Mouse (Mus musculus): ENCODE measurements around the gene Prox1. TPM values are rescaled to one million over a fixed set of nuclear protein-coding genes. Genes with fewer than 3 reads are reported as not detected.

Prox1 gene
- total RNA-seq, 2 experiments from 2014 or later, result 36.6 to 44.4 TPM

- DNase-seq, result peak; percentile 50 to 53
These were observed 26.9 kb downstream of the Prox1 start for GRCm38 (mm10) chr1:190143593-190143992.

GRCm38 (mm10) chr1:190142584-190142983 lies 27.9 kb downstream of the Prox1 start:
- DNase-seq, result no peak

- DNase-seq, result no peak
These were observed 30.0 kb downstream of the Prox1 start for GRCm38 (mm10) chr1:190140519-190140918.

- DNase-seq, result no peak
These were observed 30.7 kb downstream of the Prox1 start for GRCm38 (mm10) chr1:190139711-190140405.

- DNase-seq, result no peak
These were observed 32.6 kb downstream of the Prox1 start for GRCm38 (mm10) chr1:190137943-190138342.

GRCm38 (mm10) chr1:190132897-190133296 lies 37.6 kb downstream of the Prox1 start:
- DNase-seq, result no peak

GRCm38 (mm10) chr1:190130888-190131287 lies 39.6 kb downstream of the Prox1 start:
- DNase-seq, result no peak

GRCm38 (mm10) chr1:190129553-190129952 lies 41.0 kb downstream of the Prox1 start:
- no peak for DNase-seq

- peak; percentile 43 to 60 for DNase-seq
These were observed 41.7 kb downstream of the Prox1 start for GRCm38 (mm10) chr1:190128674-190129322.

- DNase-seq, result peak; percentile 55 to 74
These were observed 42.6 kb downstream of the Prox1 start for GRCm38 (mm10) chr1:190127878-190128277.

- peak; percentile 37 to 39 for DNase-seq
These were observed 43.2 kb downstream of the Prox1 start for GRCm38 (mm10) chr1:190127163-190127795.

GRCm38 (mm10) chr1:190124961-190125739 lies 45.4 kb downstream of the Prox1 start:
- peak in 1 of 2 experiments; percentile 48 for DNase-seq

- DNase-seq, result no peak
These were observed 47.1 kb downstream of the Prox1 start for GRCm38 (mm10) chr1:190123404-190123803.

GRCm38 (mm10) chr1:190115985-190116384 lies 54.5 kb downstream of the Prox1 start:
- no peak for DNase-seq

- no peak for DNase-seq
These were observed 58.8 kb downstream of the Prox1 start for GRCm38 (mm10) chr1:190111741-190112140.

GRCm38 (mm10) chr1:190107587-190107986 lies 62.9 kb downstream of the Prox1 start:
- no peak for DNase-seq

- DNase-seq, result no peak
These were observed 63.7 kb downstream of the Prox1 start for GRCm38 (mm10) chr1:190106674-190107420.

GRCm38 (mm10) chr1:190106060-190106459 lies 64.5 kb downstream of the Prox1 start:
- no peak for DNase-seq

GRCm38 (mm10) chr1:190093326-190093725 lies 77.2 kb downstream of the Prox1 start:
- DNase-seq, result no peak

GRCm38 (mm10) chr1:190092076-190092475 lies 78.4 kb downstream of the Prox1 start:
- DNase-seq, result no peak

- DNase-seq, result no peak
These were observed 81.6 kb downstream of the Prox1 start for GRCm38 (mm10) chr1:190088929-190089328.

- peak; percentile 38 to 42 for DNase-seq
These were observed 84.8 kb downstream of the Prox1 start for GRCm38 (mm10) chr1:190085703-190086102.
